Mouse (Mus musculus): ENCODE measurements at regions not wholly inside any gene's neighbourhood (a gene's known extent, or its start where the extent isn't known, plus 50 kb on each side); places are given as distances from the start of the nearest gene placed in this dataset.

DNA sequence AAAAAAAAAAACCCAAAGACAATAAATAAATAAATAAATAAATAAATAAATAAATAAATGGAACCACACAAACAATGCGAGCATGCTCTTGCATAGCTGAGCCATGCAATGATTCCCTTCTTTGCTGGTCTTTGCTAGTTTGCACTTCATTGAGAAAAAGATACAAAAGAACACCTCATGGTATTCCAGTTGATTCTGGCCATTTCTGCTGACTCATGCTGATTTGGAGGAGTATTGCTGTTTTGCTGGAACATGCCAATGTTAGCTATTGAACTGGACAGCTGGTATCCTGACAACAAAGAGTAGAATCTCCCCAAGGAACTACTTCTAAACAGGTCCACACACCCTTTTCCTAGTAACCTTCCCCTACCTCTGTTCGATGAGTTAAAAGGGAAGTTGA lies 60.2 kb downstream of the Htr1a start:
- WGBS: 93% methylated on average over 2 of the region's 2 CpGs
- TF ChIP-seq CTCF (IDR thresholded peaks at IDR 0.05): no peak

DNA sequence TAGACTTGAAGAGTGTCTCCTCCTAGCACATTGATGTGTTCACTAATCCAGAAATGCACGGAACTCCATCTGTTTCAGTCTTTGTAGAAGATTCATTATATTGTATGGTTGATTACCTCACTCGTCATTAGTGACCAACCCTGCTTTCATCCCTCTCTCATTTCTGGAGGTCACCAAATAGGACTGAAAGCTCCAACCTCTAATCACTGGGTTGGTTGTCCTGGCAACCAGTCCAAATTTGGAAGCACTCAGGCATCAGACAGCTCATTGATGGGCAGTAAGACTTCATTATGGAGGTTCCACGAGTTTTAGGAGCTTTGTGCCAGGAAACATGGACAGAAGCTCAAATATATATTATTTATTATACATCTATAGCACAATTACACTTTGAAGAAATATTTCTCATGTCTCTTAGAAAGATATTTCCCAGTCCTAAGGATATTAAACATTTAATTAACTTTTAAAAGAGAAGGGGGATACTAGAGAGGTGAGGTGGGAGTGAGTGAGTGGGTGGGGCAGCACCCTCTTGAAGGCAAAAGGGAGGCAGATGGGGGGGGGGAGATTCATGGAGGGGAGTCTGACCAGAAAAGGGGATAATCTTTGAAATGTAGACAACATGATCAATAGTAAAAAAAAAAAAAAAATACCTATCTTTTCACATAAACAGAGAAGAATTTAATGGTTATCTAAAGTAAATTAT lies 94.7 kb downstream of the Htr1a start:
- H3K36me3 ChIP-seq (ENCODE audit: insufficient read depth, low read length): no peaks in the 10 kb centered on the region
- TF ChIP-seq CTCF (IDR thresholded peaks at IDR 0.05): no peak
- no peaks in the 10 kb centered on the region for H3K9me3 ChIP-seq (ENCODE audit: low read length)
- H3K4me1 ChIP-seq (ENCODE audit: insufficient read depth, low read length): no peaks in the 10 kb centered on the region
- ATAC-seq (ENCODE audit: low FRiP score): no peak
- no peak overlapping the region for H3K9ac ChIP-seq (replicated peaks; ENCODE audit: low read length, poor library complexity, severe bottlenecking)
- DNase-seq (ENCODE audit: low spot score): peak; percentile 5
- no peak overlapping the region for H3K4me2 ChIP-seq (ENCODE audit: low read depth, low read length, poor library complexity, severe bottlenecking)
- WGBS: 9% methylated on average over 3 of the region's 3 CpGs
- no peaks in the 10 kb centered on the region for H3K27me3 ChIP-seq (ENCODE audit: insufficient read depth, low read length)
- H3K4me3 ChIP-seq (ENCODE audit: low read depth, low read length): no peak overlapping the region
- no peak overlapping the region for H3K27ac ChIP-seq (ENCODE audit: low read depth, low read length)

More for the DNA sequence above, 60.2 kb downstream of the Htr1a start:
- ATAC-seq (ENCODE audit: low FRiP score): no peak
- DNase-seq (ENCODE audit: low spot score): no peak
- H3K4me2 ChIP-seq (ENCODE audit: low read depth, low read length, poor library complexity, severe bottlenecking): no peak overlapping the region
- no peaks in the 10 kb centered on the region for H3K27me3 ChIP-seq (ENCODE audit: insufficient read depth, low read length)
- no peak overlapping the region for H3K9ac ChIP-seq (replicated peaks; ENCODE audit: low read length, poor library complexity, severe bottlenecking)
- no peak overlapping the region for H3K27ac ChIP-seq (ENCODE audit: low read depth, low read length)
- H3K36me3 ChIP-seq (ENCODE audit: insufficient read depth, low read length): no peaks in the 10 kb centered on the region
- H3K4me3 ChIP-seq (ENCODE audit: low read depth, low read length): no peak overlapping the region
- no peaks in the 10 kb centered on the region for H3K9me3 ChIP-seq (ENCODE audit: low read length)
- H3K4me1 ChIP-seq (ENCODE audit: insufficient read depth, low read length): no peaks in the 10 kb centered on the region

DNA sequence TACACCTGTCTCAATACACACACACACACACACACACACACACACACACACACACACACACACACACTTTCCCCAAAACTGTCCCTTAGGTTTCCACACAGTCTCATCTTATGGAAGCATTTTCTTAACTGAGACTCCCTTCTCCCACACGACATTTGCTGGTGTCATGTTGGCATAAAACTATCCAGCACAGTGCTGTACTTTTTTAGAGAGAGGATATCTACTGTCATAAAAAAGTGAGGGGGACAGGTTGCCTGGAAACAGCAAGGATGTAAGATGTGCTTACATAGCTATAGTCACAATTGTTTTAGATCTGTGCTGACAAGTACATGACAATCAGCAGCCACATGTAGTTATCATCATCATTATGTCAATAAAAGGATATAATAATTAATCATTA lies 129.8 kb downstream of the Htr1a start:
- DNase-seq (ENCODE audit: low spot score): no peak
- no peak overlapping the region for H3K4me3 ChIP-seq (ENCODE audit: low read depth, low read length)
- no peak for ATAC-seq (ENCODE audit: low FRiP score)
- H3K36me3 ChIP-seq (ENCODE audit: insufficient read depth, low read length): no peaks in the 10 kb centered on the region
- H3K9me3 ChIP-seq (ENCODE audit: low read length): no peaks in the 10 kb centered on the region
- H3K4me2 ChIP-seq (ENCODE audit: low read depth, low read length, poor library complexity, severe bottlenecking): no peak overlapping the region
- H3K27me3 ChIP-seq (ENCODE audit: insufficient read depth, low read length): no peaks in the 10 kb centered on the region
- H3K27ac ChIP-seq (ENCODE audit: low read depth, low read length): no peak overlapping the region
- no peak for TF ChIP-seq CTCF (IDR thresholded peaks at IDR 0.05)
- no peak overlapping the region for H3K9ac ChIP-seq (replicated peaks; ENCODE audit: low read length, poor library complexity, severe bottlenecking)
- no peaks in the 10 kb centered on the region for H3K4me1 ChIP-seq (ENCODE audit: insufficient read depth, low read length)
- 64% methylated on average over 1 of the region's 1 CpGs for WGBS

DNA sequence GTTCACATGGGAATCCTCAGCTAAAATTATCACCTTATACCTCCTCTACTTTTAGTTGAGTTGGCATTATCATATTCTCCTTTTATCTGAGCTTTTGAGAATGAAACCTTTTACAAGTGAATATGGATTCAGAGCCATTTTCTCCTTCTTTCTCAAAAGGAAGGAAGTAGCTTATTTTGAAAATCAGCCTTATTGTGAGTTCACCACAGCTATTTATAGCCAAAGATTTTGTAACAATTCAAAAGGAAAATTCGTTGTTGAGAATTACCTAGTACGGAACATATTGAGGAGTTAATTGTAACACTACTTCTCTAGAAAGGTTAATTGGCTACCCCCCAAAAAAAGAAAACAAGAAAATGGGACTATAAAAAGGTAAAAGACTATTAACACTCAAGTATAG lies 163.0 kb downstream of the Htr1a start:
- no peak overlapping the region for H3K9ac ChIP-seq (replicated peaks; ENCODE audit: low read length, poor library complexity, severe bottlenecking)
- DNase-seq (ENCODE audit: low spot score) (no peak), ATAC-seq (ENCODE audit: low FRiP score) (no peak)
- no peak overlapping the region for H3K27ac ChIP-seq (ENCODE audit: low read depth, low read length)
- no peak overlapping the region for H3K4me2 ChIP-seq (ENCODE audit: low read depth, low read length, poor library complexity, severe bottlenecking)
- 89% methylated on average over 2 of the region's 2 CpGs for WGBS
- no peaks in the 10 kb centered on the region for H3K4me1 ChIP-seq (ENCODE audit: insufficient read depth, low read length)
- no peak for TF ChIP-seq CTCF (IDR thresholded peaks at IDR 0.05)
- no peak overlapping the region for H3K4me3 ChIP-seq (ENCODE audit: low read depth, low read length)
- no peaks in the 10 kb centered on the region for H3K9me3 ChIP-seq (ENCODE audit: low read length)
- no peaks in the 10 kb centered on the region for H3K27me3 ChIP-seq (ENCODE audit: insufficient read depth, low read length)
- H3K36me3 ChIP-seq (ENCODE audit: insufficient read depth, low read length): no peaks in the 10 kb centered on the region

DNA sequence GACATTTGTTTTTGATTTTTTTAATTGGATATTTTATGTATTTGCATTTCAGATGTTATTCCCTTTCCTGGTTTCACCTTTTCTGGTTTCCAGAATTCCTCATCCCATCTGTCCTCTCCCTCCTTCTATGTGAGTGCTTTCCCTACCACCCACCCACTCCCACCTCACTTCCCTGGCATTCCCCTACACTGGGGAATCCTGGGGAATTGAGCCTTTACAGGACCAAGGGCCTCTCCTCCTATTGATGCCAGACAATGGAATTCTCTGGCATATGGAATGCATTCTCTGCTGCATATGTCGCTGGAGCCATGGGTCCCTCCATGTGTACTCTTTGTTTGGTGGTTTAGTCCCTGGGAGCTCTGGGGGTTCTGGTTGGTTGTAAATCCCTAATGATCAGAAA lies 175.9 kb downstream of the Htr1a start:
- H3K27me3 ChIP-seq (ENCODE audit: insufficient read depth, low read length): no peaks in the 10 kb centered on the region
- H3K36me3 ChIP-seq (ENCODE audit: insufficient read depth, low read length): no peaks in the 10 kb centered on the region
- ATAC-seq (ENCODE audit: low FRiP score) (no peak), DNase-seq (ENCODE audit: low spot score) (no peak)
- no peak for TF ChIP-seq CTCF (IDR thresholded peaks at IDR 0.05)
- no peak overlapping the region for H3K9ac ChIP-seq (replicated peaks; ENCODE audit: low read length, poor library complexity, severe bottlenecking)
- H3K9me3 ChIP-seq (ENCODE audit: low read length): no peaks in the 10 kb centered on the region
- H3K27ac ChIP-seq (ENCODE audit: low read depth, low read length): no peak overlapping the region
- 38% methylated on average over 1 of the region's 1 CpGs for WGBS
- no peak overlapping the region for H3K4me2 ChIP-seq (ENCODE audit: low read depth, low read length, poor library complexity, severe bottlenecking)
- no peak overlapping the region for H3K4me3 ChIP-seq (ENCODE audit: low read depth, low read length)
- H3K4me1 ChIP-seq (ENCODE audit: insufficient read depth, low read length): no peaks in the 10 kb centered on the region

DNA sequence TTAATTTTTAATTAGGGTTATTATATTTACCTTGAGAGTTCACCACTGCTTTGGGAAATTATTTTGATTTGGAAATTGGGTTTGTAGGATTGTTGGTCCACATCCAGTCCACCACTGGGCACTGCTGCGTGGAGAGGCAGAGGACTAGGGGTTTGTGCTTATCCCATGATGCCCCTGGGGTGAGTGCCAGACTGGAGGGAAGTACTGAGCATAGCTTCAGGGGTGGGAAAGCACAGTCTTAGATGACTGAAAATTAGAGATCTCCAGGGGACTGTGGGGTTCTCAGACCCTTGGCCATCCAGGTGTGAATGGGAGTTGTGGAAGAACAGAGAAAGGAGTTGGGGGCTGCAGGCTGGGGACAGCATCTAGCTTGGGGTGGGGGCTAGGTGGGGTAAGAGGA lies 177.4 kb downstream of the Htr1a start:
- Histone ChIP-seq H3K4me2 (ENCODE audit: low read depth, low read length, poor library complexity, severe bottlenecking) (no peak overlapping the region), H3K27me3 (ENCODE audit: insufficient read depth, low read length) (no peaks in the 10 kb centered on the region), H3K4me3 (ENCODE audit: low read depth, low read length) (no peak overlapping the region), H3K36me3 (ENCODE audit: insufficient read depth, low read length) (no peaks in the 10 kb centered on the region), H3K4me1 (ENCODE audit: insufficient read depth, low read length) (no peaks in the 10 kb centered on the region), H3K27ac (ENCODE audit: low read depth, low read length) (no peak overlapping the region), H3K9me3 (ENCODE audit: low read length) (no peaks in the 10 kb centered on the region), H3K9ac (replicated peaks; ENCODE audit: low read length, poor library complexity, severe bottlenecking) (no peak overlapping the region)
- TF ChIP-seq CTCF (IDR thresholded peaks at IDR 0.05): no peak
- 81% methylated on average over 1 of the region's 1 CpGs for WGBS
- no peak for DNase-seq (ENCODE audit: low spot score)
- no peak for ATAC-seq (ENCODE audit: low FRiP score)

Data from midbrain, postnatal 0 days (tissue).